Mouse (Mus musculus) heart, adult 10 weeks (tissue): ENCODE measurements around the gene Srpk3. TPM values are rescaled to one million over a fixed set of nuclear protein-coding genes. Genes with fewer than 3 reads are reported as not detected.

Source experiments
- polyA plus RNA-seq: library from polyadenylated mRNA; stranded (reverse); fragments of 350-450 nt; fragmentation: Illumina TruSeq; extraction: RNeasy Lipid Tissue Mini Kit (QIAGEN cat#74804); gene quantifications from one replicate; pipeline ENCODE4 v1.2.3, GENCODE M21; 2014; ENCODE audit warnings: low read depth, low replicate concordance

The Srpk3 gene
- polyA plus RNA-seq = 40.2 TPM

GRCm38 (mm10) chrX:73774168-73774760 lies at the start of gene Srpk3:
Gene Srpk3, plus strand, starts transcription at chrX:73774405.

GRCm38 (mm10) chrX:73756334-73757140 lies 17.7 kb upstream of the Srpk3 start, which contains the start of gene Plxnb3:
Gene Plxnb3, plus strand, starts transcription at chrX:73757090.

GRCm38 (mm10) chrX:73786364-73787224 lies 12.4 kb downstream of the Srpk3 start, which contains the start of the genes Idh3g and Ssr4:
Gene Idh3g, minus strand, starts transcription at chrX:73786897.
Gene Ssr4, plus strand, starts transcription at chrX:73787028.

GRCm38 (mm10) chrX:73824185-73825151 lies 50.3 kb downstream of the Srpk3 start, which contains the start of gene Pdzd4:
Gene Pdzd4, minus strand, starts transcription at chrX:73824969.

Other genes with a start within 250 kb of the Srpk3 start
- gene Dusp9, start 135.0 kb upstream of the Srpk3 start, polyA plus RNA-seq = not detected
- gene Pnck, start 114.3 kb upstream of the Srpk3 start, polyA plus RNA-seq = 9.6 TPM
- 174 TPM for gene Slc6a8, start 101.3 kb upstream of the Srpk3 start, polyA plus RNA-seq
- gene Bcap31, start 58.2 kb upstream of the Srpk3 start, polyA plus RNA-seq = 79.9 TPM
- gene Abcd1, start 57.8 kb upstream of the Srpk3 start, polyA plus RNA-seq = 23.0 TPM
- 3.2 TPM for gene Plxnb3, start 17.3 kb upstream of the Srpk3 start, polyA plus RNA-seq
- 838 TPM for gene Idh3g, start 12.5 kb downstream of the Srpk3 start, polyA plus RNA-seq
- gene Ssr4, start 12.6 kb downstream of the Srpk3 start, polyA plus RNA-seq = 99.4 TPM
- gene Pdzd4, start 50.6 kb downstream of the Srpk3 start, polyA plus RNA-seq = 1.2 TPM
- not detected for gene Avpr2, start 117.7 kb downstream of the Srpk3 start, polyA plus RNA-seq
- gene L1cam, start 121.7 kb downstream of the Srpk3 start, polyA plus RNA-seq = 2.0 TPM
- gene Arhgap4, start 147.5 kb downstream of the Srpk3 start, polyA plus RNA-seq = 1.8 TPM
- 66.2 TPM for gene Naa10, start 147.5 kb downstream of the Srpk3 start, polyA plus RNA-seq
- 5.6 TPM for gene Renbp, start 156.4 kb downstream of the Srpk3 start, polyA plus RNA-seq
- gene Hcfc1, start 192.0 kb downstream of the Srpk3 start, polyA plus RNA-seq = 32.9 TPM
- 71.6 TPM for gene Irak1, start 249.5 kb downstream of the Srpk3 start, polyA plus RNA-seq